Mouse (Mus musculus) liver (tissue): ENCODE data around the gene Hist1h2af.

ENCODE experiments used
- DNase-seq: peaks from one replicate; pipeline ENCODE4 v3.0.0-alpha.2; 2020; ENCODE audit warnings: mixed read lengths

Hist1h2af gene

GRCm38 (mm10) chr13:23533560-23534367 is at the start of gene Hist1h2af:
TSS of gene Hist1h2af (plus strand) at chr13:23533906.
- DNase-seq, result peak; percentile 87

GRCm38 (mm10) chr13:23485271-23485670 is 48.4 kb upstream of the Hist1h2af start:
- DNase-seq, result no peak

GRCm38 (mm10) chr13:23488400-23489322 is 45.0 kb upstream of the Hist1h2af start, which contains the start of gene Btn2a2:
TSS of gene Btn2a2 (minus strand) at chr13:23488857.
- peak; percentile 48 for DNase-seq

GRCm38 (mm10) chr13:23490863-23491262 is 42.8 kb upstream of the Hist1h2af start:
- DNase-seq, result no peak

- DNase-seq, result no peak
Measured at GRCm38 (mm10) chr13:23491263-23491662, 42.4 kb upstream of the Hist1h2af start.

- DNase-seq, result peak; percentile 36
Measured at GRCm38 (mm10) chr13:23491990-23492389, 41.7 kb upstream of the Hist1h2af start.

GRCm38 (mm10) chr13:23495526-23495925 is 38.2 kb upstream of the Hist1h2af start:
- DNase-seq, result no peak

- DNase-seq, result peak; percentile 75
Measured at GRCm38 (mm10) chr13:23497656-23498321, 35.9 kb upstream of the Hist1h2af start.

- no peak for DNase-seq
Measured at GRCm38 (mm10) chr13:23498653-23499052, 35.1 kb upstream of the Hist1h2af start.

GRCm38 (mm10) chr13:23499943-23500342 is 33.8 kb upstream of the Hist1h2af start:
- peak; percentile 46 for DNase-seq

- peak; percentile 90 for DNase-seq
Measured at GRCm38 (mm10) chr13:23500424-23501200, 33.1 kb upstream of the Hist1h2af start.

- no peak for DNase-seq
Measured at GRCm38 (mm10) chr13:23501511-23501910, 32.2 kb upstream of the Hist1h2af start.

GRCm38 (mm10) chr13:23502031-23502567 is 31.6 kb upstream of the Hist1h2af start:
- no peak for DNase-seq

- DNase-seq, result no peak
Measured at GRCm38 (mm10) chr13:23502916-23503315, 30.8 kb upstream of the Hist1h2af start.

GRCm38 (mm10) chr13:23503797-23504196 is 29.9 kb upstream of the Hist1h2af start:
- DNase-seq, result peak; percentile 74

GRCm38 (mm10) chr13:23505662-23506345 is 27.9 kb upstream of the Hist1h2af start:
- DNase-seq, result peak; percentile 62

- DNase-seq, result peak; percentile 82
Measured at GRCm38 (mm10) chr13:23506351-23506750, 27.4 kb upstream of the Hist1h2af start.

GRCm38 (mm10) chr13:23506819-23507515 is 26.7 kb upstream of the Hist1h2af start:
- DNase-seq, result peak; percentile 79

- DNase-seq, result no peak
Measured at GRCm38 (mm10) chr13:23510127-23510526, 23.6 kb upstream of the Hist1h2af start.

- no peak for DNase-seq
Measured at GRCm38 (mm10) chr13:23513517-23513916, 20.2 kb upstream of the Hist1h2af start.
